Mouse (Mus musculus): ENCODE results near the gene Rgs3. TPM values are rescaled to one million over a fixed set of nuclear protein-coding genes. Genes with fewer than 3 reads are reported as not detected.
A peak's percentile ranks its signal among the peaks of the same experiment; 100 is the strongest.

Gene Rgs3
- total RNA-seq, 4 experiments from 2014 or later, result 24.2 to 29.3 (median 26.5) TPM

DNA sequence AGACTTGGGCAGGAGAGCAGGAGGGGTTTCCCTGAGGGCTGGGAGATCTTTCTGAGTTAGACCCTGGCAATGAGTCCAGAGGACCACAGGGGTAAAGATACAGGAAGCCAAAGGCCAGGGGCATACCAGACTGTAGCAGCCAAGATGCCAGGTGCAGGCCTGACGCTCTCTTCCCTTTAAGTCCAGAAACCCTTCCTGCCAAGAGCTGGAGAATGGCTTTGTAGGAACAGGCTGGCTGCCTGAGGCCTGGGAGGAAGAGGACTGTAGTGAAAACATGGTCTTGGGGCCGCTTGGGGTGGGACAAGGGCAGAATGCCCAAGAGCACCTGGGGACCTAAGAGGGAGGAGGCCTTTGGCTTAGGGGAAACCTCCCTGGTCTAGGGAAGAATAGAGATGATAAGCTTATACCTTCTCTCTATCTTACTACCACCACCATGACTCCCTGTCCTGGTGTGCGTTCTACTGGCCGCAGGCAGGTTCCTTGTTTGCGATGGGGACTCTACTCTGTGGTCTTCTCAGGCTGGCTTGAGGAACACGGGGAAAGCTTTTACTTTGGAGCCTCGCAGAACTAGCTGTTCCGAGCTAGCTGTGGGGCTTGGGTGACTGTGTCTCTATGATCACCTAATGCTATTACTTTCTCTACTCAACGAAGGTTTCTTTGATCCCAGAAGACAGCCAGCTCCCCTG, 46.4 kb downstream of the Rgs3 start:
- DNase-seq (ENCODE audit: low spot score in 2 of 2), result no peak

DNA sequence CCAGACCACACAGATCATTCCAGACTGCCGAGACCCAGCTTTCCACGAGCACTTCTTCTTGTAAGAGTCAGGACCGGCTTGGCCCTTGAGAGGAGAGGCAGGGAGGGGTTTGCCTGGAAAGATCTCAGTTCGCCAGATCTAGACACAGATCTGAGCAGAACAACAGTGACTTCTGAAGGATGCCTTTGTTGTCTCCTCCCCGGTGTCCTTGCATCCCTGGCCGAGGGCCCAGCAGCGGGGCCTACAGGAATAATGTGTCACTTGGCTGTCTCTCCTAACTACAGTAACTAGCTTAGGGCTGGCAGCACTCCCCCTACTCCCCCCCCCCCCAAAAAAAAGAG, 46.9 kb downstream of the Rgs3 start:
- no peak for DNase-seq (ENCODE audit: low spot score in 2 of 2)

DNA sequence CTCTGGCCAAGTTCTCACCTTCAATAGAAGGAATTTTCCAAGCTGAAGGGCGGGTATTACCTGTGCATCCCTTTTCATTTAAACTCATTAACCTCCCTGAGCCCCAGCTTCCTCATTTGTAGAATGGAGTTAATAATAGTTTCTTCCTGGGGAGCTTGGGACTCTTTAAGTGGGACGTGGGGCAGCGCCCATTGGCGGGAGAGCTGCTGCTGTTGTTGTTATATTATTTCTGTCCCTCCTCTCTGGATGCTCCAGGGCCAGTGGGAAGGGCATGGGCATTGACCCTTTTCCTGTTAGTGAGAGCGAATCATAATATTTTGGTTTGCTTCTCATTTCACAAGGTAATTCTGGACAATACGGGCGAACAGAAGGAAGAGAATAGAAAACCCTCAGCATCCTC, 47.3 kb downstream of the Rgs3 start:
- DNase-seq (ENCODE audit: low spot score in 2 of 2), result no peak

- DNase-seq (ENCODE audit: low spot score in 2 of 2), result no peak
Measured at GRCm38 (mm10) chr4:62607345-62607744, 47.7 kb downstream of the Rgs3 start.

GRCm38 (mm10) chr4:62607805-62608204, 48.2 kb downstream of the Rgs3 start:
- no peak for DNase-seq (ENCODE audit: low spot score in 2 of 2)

- no peak for DNase-seq (ENCODE audit: low spot score in 2 of 2)
Measured at GRCm38 (mm10) chr4:62609333-62609732, 49.7 kb downstream of the Rgs3 start.

GRCm38 (mm10) chr4:62610142-62610675, 50.6 kb downstream of the Rgs3 start:
- no peak for DNase-seq (ENCODE audit: low spot score in 2 of 2)

DNA sequence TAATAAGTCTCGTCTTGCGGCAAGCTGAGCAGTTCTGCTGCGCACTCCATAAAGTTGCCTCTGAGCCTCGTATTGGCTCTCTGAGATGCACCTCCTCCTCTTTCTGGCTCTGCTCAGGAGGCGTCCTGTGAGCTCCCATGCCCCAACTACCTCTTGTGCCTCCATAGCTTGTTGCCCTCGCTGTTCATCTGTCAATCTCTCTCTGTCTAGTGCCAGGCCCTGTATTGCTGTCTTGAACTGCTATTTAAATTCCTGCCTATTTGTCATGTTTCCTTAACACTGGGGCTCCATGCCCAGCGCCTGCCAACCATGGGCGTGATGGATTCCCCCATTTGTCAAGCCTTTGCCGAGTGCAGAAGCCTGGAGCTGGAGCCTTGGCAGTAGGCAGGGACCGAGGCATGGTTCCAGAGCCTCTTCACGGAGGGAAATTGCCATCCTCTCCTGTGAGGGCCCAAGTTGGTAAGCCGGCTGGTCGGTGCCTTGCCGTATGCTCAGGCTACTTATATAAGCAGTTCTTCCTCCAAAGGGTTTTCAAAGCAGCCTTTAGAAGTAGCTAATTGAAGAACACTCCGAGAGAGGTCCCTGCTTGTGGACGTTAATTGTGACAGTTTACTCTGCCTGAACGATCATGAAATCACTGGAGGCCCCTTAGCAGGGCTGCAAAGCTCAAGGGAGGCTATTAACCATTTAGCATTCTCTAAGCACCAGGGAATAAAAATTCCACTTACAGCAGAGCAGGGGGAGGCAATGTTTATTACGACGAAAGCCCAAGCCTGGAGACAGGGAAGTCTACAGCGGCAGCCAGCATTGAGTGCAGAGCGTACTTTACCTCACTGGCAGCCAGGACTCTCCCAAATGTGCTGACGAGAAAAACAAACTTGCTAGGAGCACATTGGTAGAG, 53.2 kb downstream of the Rgs3 start:
- peak; percentile 77 to 85 for DNase-seq (ENCODE audit: low spot score in 2 of 2)

GRCm38 (mm10) chr4:62613646-62614365, 54.2 kb downstream of the Rgs3 start:
- no peak for DNase-seq (ENCODE audit: low spot score in 2 of 2)

DNA sequence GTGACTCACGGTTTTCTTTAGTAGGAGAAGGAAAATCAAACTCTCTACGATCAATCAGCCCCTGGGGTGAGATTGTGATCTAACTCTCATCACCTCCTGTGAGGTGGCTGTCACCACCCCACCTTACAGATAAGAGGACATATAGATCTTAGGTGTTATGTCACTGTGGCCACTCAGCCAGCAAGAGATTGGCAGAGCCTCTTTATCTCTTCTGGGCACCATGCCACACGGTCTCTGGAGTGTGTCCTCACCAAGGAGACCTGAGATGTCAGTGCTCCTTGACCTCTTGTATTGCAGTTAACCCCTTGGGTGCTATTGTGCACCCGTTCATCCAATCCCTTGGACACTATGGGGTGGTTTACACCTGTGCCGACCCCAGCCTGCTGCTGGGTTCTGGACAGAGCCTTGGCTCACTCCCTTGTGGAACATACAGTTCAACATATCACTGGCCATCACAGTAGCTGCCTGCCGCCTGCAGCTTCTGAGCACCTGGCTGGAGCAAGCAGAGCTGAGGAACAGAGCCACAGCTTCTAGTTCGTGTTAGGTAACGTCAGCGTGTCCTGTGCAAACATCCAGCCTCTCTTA, 58.3 kb downstream of the Rgs3 start:
- DNase-seq (ENCODE audit: low spot score in 2 of 2), result no peak

GRCm38 (mm10) chr4:62619232-62619964, 59.8 kb downstream of the Rgs3 start:
- DNase-seq (ENCODE audit: low spot score in 2 of 2), result peak; percentile 28 to 58

GRCm38 (mm10) chr4:62619965-62620244, 60.3 kb downstream of the Rgs3 start:
- no peak for DNase-seq (ENCODE audit: low spot score in 2 of 2)

DNA sequence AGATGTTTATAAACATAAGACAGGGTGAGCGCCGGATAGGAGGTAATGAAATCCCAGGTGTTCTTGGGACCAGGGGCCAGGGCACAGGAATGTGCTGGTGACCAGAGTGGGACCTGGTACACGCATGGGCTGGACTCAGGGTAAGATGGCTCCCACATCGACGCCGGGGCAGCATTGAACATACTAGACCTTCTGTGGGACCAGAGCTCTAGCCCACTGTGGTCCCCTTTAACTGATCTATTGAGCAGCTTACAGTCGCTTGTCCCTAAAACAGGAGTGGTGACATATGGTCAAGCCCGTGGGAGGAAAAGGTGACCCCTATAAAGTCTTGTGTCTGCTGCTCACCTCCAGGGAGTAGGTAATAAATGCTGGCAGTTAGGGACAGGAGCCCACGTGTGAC, 61.5 kb downstream of the Rgs3 start:
- no peak for DNase-seq (ENCODE audit: low spot score in 2 of 2)

DNA sequence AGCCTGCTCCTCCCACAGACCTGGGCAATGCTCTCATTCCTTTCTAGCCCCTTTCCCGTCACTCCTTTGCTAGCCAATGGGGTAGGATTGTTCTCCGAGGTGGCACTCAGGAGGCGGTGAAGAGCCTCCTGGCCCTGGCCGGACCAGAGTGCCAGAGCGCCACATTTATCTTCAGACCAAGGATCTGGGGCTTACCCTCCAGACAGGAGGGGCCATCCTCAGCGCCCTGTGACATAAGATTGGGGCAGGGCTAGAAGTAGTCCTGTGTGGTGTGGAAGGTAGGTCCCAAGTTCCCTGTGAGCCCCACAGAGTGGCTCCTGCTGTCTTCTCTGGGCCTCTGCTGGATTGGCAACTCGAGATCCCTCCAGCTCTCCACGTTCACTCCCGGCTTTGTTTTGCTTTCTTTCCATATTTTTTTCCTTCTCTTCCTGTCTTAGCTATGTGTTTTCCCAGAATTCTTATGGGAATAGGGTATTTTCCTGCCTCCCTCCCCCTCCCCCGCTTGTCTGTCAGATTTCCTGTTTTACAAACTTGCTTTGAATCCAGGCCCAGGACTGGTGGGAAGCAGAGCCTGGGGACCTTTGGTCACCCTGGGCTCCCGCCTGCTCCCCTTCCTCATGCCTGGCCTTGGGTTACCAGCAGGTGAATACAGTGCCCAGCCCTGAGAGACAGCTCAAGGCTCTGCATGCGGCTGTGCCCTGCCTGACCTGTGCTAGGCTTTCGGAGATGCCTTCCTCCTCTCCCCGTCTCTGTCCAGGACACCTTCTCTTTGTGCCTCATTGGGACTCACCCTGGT, 62.4 kb downstream of the Rgs3 start:
- no peak for DNase-seq (ENCODE audit: low spot score in 2 of 2)

GRCm38 (mm10) chr4:62623251-62624015, 63.8 kb downstream of the Rgs3 start:
- DNase-seq (ENCODE audit: low spot score in 2 of 2), result no peak

GRCm38 (mm10) chr4:62624679-62625450, 65.2 kb downstream of the Rgs3 start:
- DNase-seq (ENCODE audit: low spot score in 2 of 2), result no peak

DNA sequence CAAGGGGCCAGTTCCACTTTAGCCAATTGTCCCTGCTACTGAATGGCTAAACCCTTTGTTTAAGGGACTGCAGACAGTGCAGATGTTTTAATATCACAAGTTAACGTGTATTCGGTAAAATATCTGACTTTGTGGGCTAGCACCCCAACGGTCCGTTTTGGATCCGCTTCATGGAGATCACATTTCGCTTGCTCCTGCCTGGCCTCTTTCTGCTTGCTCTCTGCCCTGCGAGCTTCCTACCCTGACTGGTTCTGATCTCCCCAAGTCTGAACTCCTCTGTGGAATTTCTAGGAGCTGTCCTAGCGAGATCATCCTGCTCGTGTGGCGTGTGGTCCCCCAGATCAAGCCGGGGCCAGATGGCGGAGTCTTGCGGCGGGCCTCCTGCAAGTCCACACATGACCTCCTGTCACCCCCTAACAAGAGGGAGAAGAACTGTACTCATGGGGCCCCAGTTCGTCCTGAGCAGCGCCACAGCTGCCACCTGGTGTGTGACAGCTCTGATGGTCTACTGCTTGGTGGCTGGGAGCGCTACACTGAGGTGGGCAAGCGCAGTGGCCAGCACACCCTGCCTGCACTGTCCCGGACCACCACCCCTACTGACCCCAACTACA, 65.9 kb downstream of the Rgs3 start:
- no peak for DNase-seq (ENCODE audit: low spot score in 2 of 2)
